Mouse (Mus musculus) B cell, adult 67 days (primary cell): ENCODE measurements around the gene Sprr2a2. TPM values are rescaled to one million over a fixed set of nuclear protein-coding genes. Genes with fewer than 3 reads are reported as not detected.

Source experiments
- total RNA-seq, 2 experiments: library from RNA; stranded (reverse); gene quantifications; 4 replicates each; pipeline ENCODE4 v1.2.4; 2023

Gene Sprr2a2
- not detected for total RNA-seq

GRCm38 (mm10) chr3:92215569-92215968 is at the start of gene Sprr2a2, which contains the start of gene Sprr2a1:
Gene Sprr2a2, plus strand, starts transcription at chr3:92215920.
Gene Sprr2a1, plus strand, starts transcription at chr3:92215799.

GRCm38 (mm10) chr3:92285101-92285500 is 69.4 kb downstream of the Sprr2a2 start, which contains the start of gene Sprr2a3:
Gene Sprr2a3, plus strand, starts transcription at chr3:92285417.

Other genes starting within 250 kb of the Sprr2a2 start
- not detected for gene Pglyrp3, start 201.3 kb upstream of the Sprr2a2 start, total RNA-seq
- gene Lor, start 132.8 kb upstream of the Sprr2a2 start, total RNA-seq: not detected
- not detected for gene Prr9, start 92.0 kb upstream of the Sprr2a2 start, total RNA-seq
- not detected for gene Lelp1, start 73.2 kb upstream of the Sprr2a2 start, total RNA-seq
- not detected for gene Sprr2a1, start 121 bp upstream of the Sprr2a2 start, total RNA-seq
- gene Sprr2a3, start 69.5 kb downstream of the Sprr2a2 start, total RNA-seq: not detected
- not detected for gene Sprr2b, start 100.7 kb downstream of the Sprr2a2 start, total RNA-seq
- gene Sprr2d, start 123.2 kb downstream of the Sprr2a2 start, total RNA-seq: not detected
- not detected for gene Sprr2e, start 136.2 kb downstream of the Sprr2a2 start, total RNA-seq
- gene Sprr2f, start 149.3 kb downstream of the Sprr2a2 start, total RNA-seq: not detected
- gene Sprr2h, start 169.8 kb downstream of the Sprr2a2 start, total RNA-seq: not detected
- not detected for gene Sprr2i, start 192.1 kb downstream of the Sprr2a2 start, total RNA-seq
- not detected for gene Sprr2j-ps, start 202.2 kb downstream of the Sprr2a2 start, total RNA-seq
- 1 to 10 TPM; 1.6 to 2.5 TPM for gene Gm9774, start 213.5 kb downstream of the Sprr2a2 start, total RNA-seq
- not detected for gene Sprr2k, start 216.7 kb downstream of the Sprr2a2 start, total RNA-seq
- gene Sprr1b, start 222.9 kb downstream of the Sprr2a2 start, total RNA-seq: not detected
- not detected for gene Sprr3, start 242.8 kb downstream of the Sprr2a2 start, total RNA-seq